Mouse (Mus musculus) fibroblast of lung, adult 2 months (primary cell): ENCODE measurements around the gene Arf5.

Experiments
- DNase-seq: peaks from one replicate; pipeline ENCODE4 v3.0.0-alpha.2; 2011; ENCODE audit warnings: low read depth

The Arf5 gene

GRCm38 (mm10) chr6:28428290-28428689 is 4.9 kb downstream of the Arf5 start, which contains the start of gene Gcc1:
Gene Gcc1, minus strand, starts transcription at chr6:28428390.
- no peak for DNase-seq

- no peak for DNase-seq
These were observed 6.5 kb downstream of the Arf5 start for GRCm38 (mm10) chr6:28429870-28430269.

GRCm38 (mm10) chr6:28430795-28431537 is 7.6 kb downstream of the Arf5 start:
- no peak for DNase-seq

- DNase-seq: no peak
These were observed 8.1 kb downstream of the Arf5 start for GRCm38 (mm10) chr6:28431538-28431855.

- DNase-seq: no peak
These were observed 24.6 kb downstream of the Arf5 start for GRCm38 (mm10) chr6:28447937-28448336.

DNA sequence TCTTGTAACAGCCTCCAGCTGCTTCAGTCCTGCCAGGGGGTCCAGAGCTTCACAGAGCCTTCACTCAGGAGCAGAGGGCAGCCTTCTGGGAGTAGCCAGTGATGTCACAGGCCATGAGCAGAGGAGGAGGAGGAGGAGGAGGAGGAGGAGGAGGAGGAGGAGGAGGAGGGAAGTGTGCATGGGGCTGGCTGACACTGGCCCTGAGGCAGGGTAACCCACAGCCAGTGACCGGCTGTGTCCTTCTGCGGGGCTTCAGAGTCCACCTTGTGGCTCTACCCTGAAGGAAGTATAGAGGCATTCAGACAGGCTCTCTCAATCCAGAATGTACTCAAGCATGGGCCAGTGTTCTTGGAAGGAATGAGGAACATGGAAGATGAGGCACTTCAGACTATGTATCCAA is 25.9 kb downstream of the Arf5 start, which contains the start of gene Pax4:
TSS of gene Pax4 (minus strand) at position 101 of the 400 bp plus-strand sequence.
- DNase-seq: no peak

DNA sequence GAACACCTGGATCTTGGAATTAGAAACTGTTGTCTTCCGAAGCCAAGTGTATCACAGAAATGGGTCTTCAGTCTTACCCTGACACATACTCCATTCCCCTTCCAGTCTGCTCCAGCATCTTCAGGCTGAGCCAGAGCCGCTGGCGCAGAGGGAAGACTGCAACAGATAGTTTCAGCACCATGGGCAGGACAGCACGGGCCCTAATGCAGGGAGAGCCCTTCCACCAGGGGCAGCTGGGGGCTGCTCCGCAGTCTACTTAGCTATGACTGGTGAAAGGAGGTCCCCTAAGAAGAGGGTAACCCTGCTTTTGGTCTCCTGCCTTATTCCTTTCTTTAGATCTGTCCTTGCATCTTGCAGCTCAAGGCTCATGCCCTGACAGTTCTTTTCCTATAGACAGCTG is 27.1 kb downstream of the Arf5 start:
- DNase-seq: no peak

DNA sequence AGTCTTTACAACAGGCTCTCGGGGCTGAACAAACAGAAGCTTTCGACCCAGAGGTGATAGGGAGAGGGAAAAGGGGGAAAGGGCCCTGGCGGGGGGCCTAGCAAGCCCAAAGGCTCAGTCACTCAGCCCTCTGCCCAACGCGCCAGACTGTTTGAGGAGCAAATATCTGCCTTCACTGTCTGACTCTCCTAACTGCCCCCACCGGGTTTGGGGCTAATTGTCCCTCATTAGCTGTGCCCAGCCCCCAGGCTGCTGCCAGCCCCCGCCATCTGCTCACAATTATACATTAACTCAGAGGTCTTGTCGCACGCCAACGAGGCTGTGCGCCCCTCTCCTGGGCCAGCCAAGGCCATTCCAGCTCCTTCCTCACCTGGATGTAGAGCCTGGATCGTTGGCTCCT is 27.6 kb downstream of the Arf5 start:
- no peak for DNase-seq

GRCm38 (mm10) chr6:28459221-28459668 is 35.9 kb downstream of the Arf5 start:
- no peak for DNase-seq

DNA sequence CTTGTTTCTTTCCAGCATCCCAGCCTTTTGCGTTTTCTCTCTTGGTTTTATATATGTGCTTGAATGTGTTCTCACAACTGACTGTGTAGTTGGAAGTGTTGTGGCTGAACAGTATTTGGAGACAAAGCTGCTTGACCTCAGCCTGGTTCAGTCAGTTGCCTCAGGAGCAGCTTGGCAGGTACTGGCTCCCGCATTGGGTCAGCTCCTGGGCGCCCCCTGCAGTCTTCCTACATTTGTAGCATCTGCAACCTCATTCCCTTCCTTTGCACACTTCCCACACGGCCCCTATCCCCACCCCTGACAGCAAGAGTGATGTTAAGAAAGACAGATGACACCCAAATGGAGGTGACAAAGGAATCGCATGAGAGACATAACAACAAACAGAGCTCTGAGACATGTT is 37.2 kb downstream of the Arf5 start:
- DNase-seq: no peak

DNA sequence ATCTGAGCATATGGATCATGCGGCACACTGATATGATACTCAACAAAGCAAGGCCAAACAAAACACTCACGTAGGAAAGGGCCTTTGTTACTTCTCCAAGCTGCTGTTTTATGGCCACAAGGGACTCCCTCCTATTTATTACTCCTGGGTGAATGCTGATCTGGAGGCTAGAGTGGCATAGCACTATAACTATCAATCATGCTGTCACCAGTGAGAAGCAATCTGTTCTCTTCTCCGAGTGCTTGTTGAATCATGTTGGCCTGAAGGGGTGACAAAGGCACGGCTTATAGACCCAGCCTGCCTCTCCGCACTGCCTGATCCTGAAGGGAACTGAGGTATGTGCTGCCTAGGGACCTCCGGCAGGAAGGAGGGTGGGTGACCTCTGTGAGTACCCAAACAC is 41.3 kb downstream of the Arf5 start:
- no peak for DNase-seq

DNA sequence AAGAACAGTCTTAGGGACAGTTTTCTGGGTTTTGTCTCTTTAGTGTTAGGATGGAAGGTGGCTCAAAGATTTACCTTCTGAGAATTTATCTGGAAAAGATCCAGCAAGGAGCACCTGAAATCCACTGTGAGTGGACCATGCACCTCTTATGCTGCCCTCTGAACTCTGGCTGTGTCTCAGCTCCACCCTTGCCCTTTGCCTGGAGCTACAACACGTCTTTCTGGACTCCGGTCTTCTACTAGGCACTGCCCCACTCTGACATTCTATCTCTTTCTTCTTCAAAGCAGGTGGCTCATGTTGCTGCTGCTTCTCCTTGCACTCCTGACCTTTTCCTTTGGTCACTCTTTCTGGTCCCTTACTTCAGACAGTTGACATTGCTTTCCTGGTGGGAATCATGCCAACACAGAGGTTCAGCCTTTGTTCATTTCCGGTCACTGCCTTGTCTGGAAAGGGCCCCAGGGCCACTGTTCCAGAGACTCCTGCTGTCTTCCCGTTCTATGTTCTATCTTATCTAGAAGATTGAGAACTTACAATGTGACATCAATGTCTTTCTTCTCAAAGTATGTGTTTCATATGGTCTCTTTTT is 46.8 kb downstream of the Arf5 start:
- no peak for DNase-seq

GRCm38 (mm10) chr6:28470621-28471020 is 47.3 kb downstream of the Arf5 start:
- DNase-seq: no peak

DNA sequence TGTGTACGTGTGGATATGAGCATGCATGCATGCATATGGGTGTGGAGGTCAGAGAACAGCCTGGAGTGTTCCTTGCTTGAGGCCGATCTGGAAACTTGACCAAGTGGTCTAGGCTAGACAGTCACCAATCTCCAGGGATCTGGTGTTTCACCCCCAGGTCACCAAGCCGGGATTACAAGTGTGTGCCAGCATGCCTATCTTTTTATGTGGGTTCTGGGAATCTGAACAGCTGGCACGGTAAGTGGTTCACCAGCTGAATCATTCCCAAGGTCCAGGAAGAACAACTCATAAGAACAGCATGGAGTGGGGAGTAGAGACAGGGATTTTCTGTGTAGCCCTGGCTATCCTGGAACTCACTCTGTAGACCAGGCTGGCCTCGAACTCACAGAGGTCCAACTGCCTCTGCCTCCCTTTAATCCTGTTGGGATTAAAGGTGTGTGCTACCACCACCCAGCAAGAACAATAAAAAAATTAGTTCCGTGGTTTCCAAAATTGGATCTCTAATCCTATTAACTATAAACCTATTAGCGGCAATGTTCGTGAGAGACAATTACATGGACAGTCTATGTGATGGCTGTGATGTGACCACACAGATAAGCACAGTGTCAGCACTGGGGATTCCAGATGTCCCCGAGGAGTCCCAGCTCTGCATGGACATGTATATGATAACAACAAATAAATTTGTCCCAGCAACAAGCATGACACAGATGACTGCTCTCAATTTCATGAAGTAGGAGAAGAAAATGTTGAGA is 48.1 kb downstream of the Arf5 start:
- DNase-seq: no peak

- no peak for DNase-seq
These were observed 50.9 kb downstream of the Arf5 start for GRCm38 (mm10) chr6:28474211-28474610.

- DNase-seq: no peak
These were observed 51.5 kb downstream of the Arf5 start, which contains the start of gene Snd1 for GRCm38 (mm10) chr6:28474839-28475238. Gene Snd1, plus strand, starts transcription at chr6:28475139.
